9 mouse cellular contexts compared by ENCODE assay signal in the genomic region with DNA sequence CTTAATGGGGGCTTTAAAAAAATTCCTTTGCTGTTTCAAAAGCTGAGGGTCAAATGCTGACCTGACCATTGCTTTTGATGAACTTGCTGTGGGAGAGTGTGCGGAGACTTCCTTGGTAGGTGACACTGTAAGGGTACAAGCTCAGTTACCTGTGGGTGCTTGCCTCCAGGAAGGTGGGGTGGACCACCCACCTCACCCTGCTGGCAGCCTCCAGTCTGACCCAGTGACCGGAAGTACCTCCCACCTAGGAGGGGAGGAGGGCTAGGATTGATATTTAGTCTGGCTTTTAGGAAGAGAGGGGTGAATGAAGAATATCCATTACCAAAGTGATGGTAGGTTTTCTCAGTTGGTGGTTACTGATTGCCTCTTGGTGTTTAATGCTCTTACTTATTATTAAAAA.
A peak's percentile ranks its signal among the peaks of the same experiment; 100 is the strongest.
DNase-seq lines count a peak whose midpoint lies in the region; ATAC-seq and TF ChIP-seq lines count a peak whose summit lies in the region.
"Had no signal": no experiment of that assay in that cellular context is flagged by ENCODE, and none has a peak within 500 bp of the region (broad histone marks: within the 10 kb centered on the region; RNA-seq: fewer than 3 reads in every experiment).

No protein-coding gene starts in this region.

- peak overlapping the region; percentile 99 for H3K27ac ChIP-seq in left cerebral cortex, adult 2 months
- peak overlapping the region; percentile 77; the same call in 1 of the 2 replicates for H3K27ac ChIP-seq in embryonic fibroblast, embryonic 13.5 days (ENCODE audit: insufficient read depth, low read length)
- peak overlapping the region; percentile 89 for H3K27ac ChIP-seq in kidney, postnatal 0 days
- no peak overlapping the region for H3K27ac ChIP-seq in neural tube, embryonic 12.5 days

- H3K9me3 ChIP-seq in kidney, postnatal 0 days (replicated peaks; ENCODE audit: low read length): no peaks in the 10 kb centered on the region
- H3K9me3 ChIP-seq in neural tube, embryonic 12.5 days: no peaks in the 10 kb centered on the region

- TF ChIP-seq CTCF in left cerebral cortex, adult 2 months (IDR thresholded peaks at IDR 0.05): no peak
- TF ChIP-seq CTCF in embryonic fibroblast, embryonic 13.5 days (IDR thresholded peaks at IDR 0.05; ENCODE audit: borderline replicate concordance, insufficient read depth, low read length): no peak
- no peak for TF ChIP-seq CTCF in kidney, postnatal 0 days (IDR thresholded peaks at IDR 0.05; ENCODE audit: low read depth)

- DNase-seq in left cerebral cortex, adult 2 months (ENCODE audit: extremely low spot score in 1 of 2, low spot score in 2 of 2): no peak
- no peak for DNase-seq in left cerebral cortex, adult 18-20 months (ENCODE audit: low spot score in 2 of 2)
- DNase-seq in kidney, postnatal 0 days (ENCODE audit: low spot score): no peak
- no peak for DNase-seq in gastrocnemius, postnatal 10 days
- DNase-seq in spleen, adult 12 weeks (ENCODE audit: low spot score): no peak
- no peak for DNase-seq in layer of hippocampus, adult 8-10 months (ENCODE audit: low spot score in 2 of 2)
- DNase-seq: adrenal gland, adult 8-10 months had no signal

- intact Hi-C loops in left cerebral cortex, adult 2 months (cut with DNase I): loop anchor here (2.0 kb wide), 1 partner anchor 82 kb away; no protein-coding TSS in a partner anchor

- no peak for ATAC-seq in kidney, postnatal 0 days (replicated peaks; ENCODE audit: low FRiP score, low read depth)
- no peak for ATAC-seq in neural tube, embryonic 12.5 days (ENCODE audit: low FRiP score, low read depth)

- H3K9ac ChIP-seq in kidney, postnatal 0 days (ENCODE audit: low read depth, low read length): peak overlapping the region; percentile 86; the same call in 1 of the 2 replicates
- peak overlapping the region; percentile 87; the same call in 1 of the 2 replicates for H3K9ac ChIP-seq in neural tube, embryonic 12.5 days

- H3K27me3 ChIP-seq in kidney, postnatal 0 days (ENCODE audit: insufficient read depth, low read length): no peaks in the 10 kb centered on the region
- H3K27me3 ChIP-seq in neural tube, embryonic 12.5 days (replicated peaks): no peaks in the 10 kb centered on the region

- H3K4me1 ChIP-seq in embryonic fibroblast, embryonic 13.5 days (ENCODE audit: control insufficient read depth, insufficient read depth, low read length): peaks cover 14% of the 10 kb centered on the region
- H3K4me1 ChIP-seq in kidney, postnatal 0 days (replicated peaks; ENCODE audit: insufficient read depth, low read length): peaks cover 48% of the 10 kb centered on the region
- H3K4me1 ChIP-seq in neural tube, embryonic 12.5 days: peaks cover 36% of the 10 kb centered on the region

- H3K36me3 ChIP-seq in kidney, postnatal 0 days (ENCODE audit: insufficient read depth, low read length): peaks cover 3% of the 10 kb centered on the region; the same call in 1 of the 2 replicates
- peaks cover 6% of the 10 kb centered on the region; the same call in 1 of the 2 replicates for H3K36me3 ChIP-seq in neural tube, embryonic 12.5 days

- H3K4me2 ChIP-seq in kidney, postnatal 0 days (ENCODE audit: low read length): peak overlapping the region; percentile 84
- H3K4me2 ChIP-seq in neural tube, embryonic 12.5 days (replicated peaks): peak overlapping the region; percentile 87

- no peak for TF ChIP-seq POLR2A in embryonic fibroblast, embryonic 13.5 days (IDR thresholded peaks at IDR 0.05; ENCODE audit: low read depth, low read length)

- WGBS in kidney, postnatal 0 days: 13% methylated on average over 2 of the region's 2 CpGs
- 38% methylated on average over 2 of the region's 2 CpGs for WGBS in neural tube, embryonic 12.5 days

- H3K4me3 ChIP-seq in left cerebral cortex, adult 2 months: peak overlapping the region; percentile 90
- peak overlapping the region; percentile 78 for H3K4me3 ChIP-seq in embryonic fibroblast, embryonic 13.5 days (ENCODE audit: insufficient read depth, low read length)
- H3K4me3 ChIP-seq in kidney, postnatal 0 days (replicated peaks; ENCODE audit: low read depth, low read length): peak overlapping the region; percentile 70
- H3K4me3 ChIP-seq in neural tube, embryonic 12.5 days: no peak overlapping the region
